Mouse (Mus musculus) brain, embryonic 14.5 days (tissue): Measurements from ENCODE around the gene Cd86.

Experiments used
- CTCF ChIP-seq: fragments of 200-500 bp; IDR thresholded peaks from 2 replicates; pipeline ENCODE4 v1.5.1; 2012; ENCODE audit warnings: inconsistent platforms, mild to moderate bottlenecking, moderate library complexity, borderline replicate concordance; ENCODE audit not compliant: insufficient read depth, insufficient read length; ENCODE audit errors: extremely low read depth
- POLR2A ChIP-seq: fragments of 200-500 bp; IDR thresholded peaks from 2 replicates; pipeline ENCODE4 v1.6.1; 2012; ENCODE audit warnings: mild to moderate bottlenecking, inconsistent platforms, borderline replicate concordance; ENCODE audit not compliant: poor library complexity, insufficient read depth, insufficient read length, severe bottlenecking; ENCODE audit errors: extremely low read depth

GRCm38 (mm10) chr16:36625909-36626308, 40.0 kb downstream of the Cd86 start:
- TF ChIP-seq CTCF (no peak), POLR2A (no peak)
